In the genomic region with DNA sequence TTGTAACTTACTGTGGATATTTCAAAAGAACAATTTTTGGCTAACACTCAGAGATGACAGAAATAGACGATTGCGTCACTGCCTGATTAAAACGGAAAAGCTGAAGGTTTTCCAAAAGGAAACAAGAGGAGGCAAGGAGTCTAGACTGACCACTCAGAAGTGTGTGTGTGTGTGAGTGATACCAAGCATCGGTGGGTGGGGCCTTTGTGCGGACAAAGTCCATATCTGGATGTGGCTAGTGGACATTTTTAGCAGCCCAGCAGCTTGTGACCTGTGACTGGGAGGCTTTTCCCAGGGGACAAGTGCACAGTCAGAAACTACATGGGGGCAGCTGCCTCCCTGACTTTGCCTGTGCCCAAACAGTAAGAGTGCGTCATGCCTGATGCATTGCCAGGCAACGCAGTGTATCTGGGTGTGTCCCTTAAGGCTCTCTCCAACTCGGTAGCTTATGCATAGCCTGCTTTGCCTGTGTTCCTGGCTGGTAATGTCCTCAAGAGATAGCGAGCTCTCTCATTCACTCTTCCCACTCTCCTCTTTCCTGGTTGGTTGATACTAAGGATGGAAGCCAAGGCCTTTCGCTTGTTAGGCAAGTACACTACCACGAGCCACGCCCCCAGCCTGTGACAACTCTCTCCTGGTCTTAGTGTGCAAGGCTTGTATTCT, we compare ENCODE assay signal across 8 mouse cellular contexts. TPM values are rescaled to one million over a fixed set of nuclear protein-coding genes. Genes with fewer than 3 reads are reported as not detected.
A peak's percentile ranks its signal among the peaks of the same experiment; 100 is the strongest.
DNase-seq lines count a peak whose midpoint lies in the region; TF ChIP-seq lines count a peak whose summit lies in the region.

No protein-coding gene starts in this region.

- H3K27me3 ChIP-seq in small intestine, adult 2 months (ENCODE audit: control insufficient read depth, insufficient read depth, low read length), result no peaks in the 10 kb centered on the region

- DNase-seq in ovary, adult 18-20 months (ENCODE audit: low spot score), result peak; percentile 62
- no peak for DNase-seq in ovary, postnatal 10 days (ENCODE audit: low spot score)
- peak; percentile 48 for DNase-seq in c-Kit-negative CD71-positive TER-119-positive erythroid progenitor cells, embryonic 14.5 days (ENCODE audit: low read depth, low spot score)
- peak; percentile 84 for DNase-seq in gastrocnemius, postnatal 25 days
- DNase-seq in kidney, adult 8-10 months, result peak; percentile 86 to 89
- DNase-seq in lung, adult 18-20 months, result peak; percentile 86 to 90
- DNase-seq in thymus, postnatal 36 days, result no peak

- no peak overlapping the region for H3K4me3 ChIP-seq in small intestine, adult 2 months (ENCODE audit: low read depth, low read length)

- H3K27ac ChIP-seq in small intestine, adult 2 months (ENCODE audit: insufficient read depth, low read depth, low read length), result peak overlapping the region; percentile 77

- 8% methylated on average over 12 of the region's 12 CpGs for WGBS in small intestine, adult 2 months

- peaks cover 20% of the 10 kb centered on the region for H3K4me1 ChIP-seq in small intestine, adult 2 months (ENCODE audit: control insufficient read depth, insufficient read depth, insufficient read length, low read length)

- no peak for TF ChIP-seq CTCF in small intestine, adult 2 months (IDR thresholded peaks at IDR 0.05; ENCODE audit: extremely low read depth, insufficient read length, insufficient replicate concordance, low read depth, low read length)

- no peaks in the 10 kb centered on the region for H3K36me3 ChIP-seq in small intestine, adult 2 months (ENCODE audit: control insufficient read depth, insufficient read depth, low read length)

- no peak for TF ChIP-seq POLR2A in small intestine, adult 2 months (IDR thresholded peaks at IDR 0.05; ENCODE audit: low read depth, low read length)

RNA-seq across cellular contexts. Expression of a gene that starts 44.5 kb away (rescaled TPM):
- total RNA-seq in gastrocnemius, postnatal 25 days (2021), result not detected
- not detected in 2 replicates for polyA plus RNA-seq in small intestine, adult 2 months (2012; rRNA removed)

RNA-seq across cellular contexts. Expression of a gene that starts 44.6 kb away (rescaled TPM):
- not detected for total RNA-seq in gastrocnemius, postnatal 25 days (2021)
- polyA plus RNA-seq in small intestine, adult 2 months (2012; rRNA removed), result 5.6 and 11.1 TPM in 2 replicates

RNA-seq across cellular contexts. Expression of a gene that starts 55.9 kb away (rescaled TPM):
- 100 to 1,000 TPM; 100 to 129 TPM for total RNA-seq in gastrocnemius, postnatal 25 days (2021)
- polyA plus RNA-seq in small intestine, adult 2 months (2012; rRNA removed), result 212 and 749 TPM in 2 replicates

Comparison
In these comparisons a context has a peak if more than half of its experiments do, and no peak if none do; other contexts are left out.
1. DNase-seq: peak in ovary, adult 18-20 months (single experiment), c-Kit-negative CD71-positive TER-119-positive erythroid progenitor cells, embryonic 14.5 days (single experiment), gastrocnemius, postnatal 25 days (single experiment), kidney, adult 8-10 months (2 of 2) and lung, adult 18-20 months (2 of 2); none in ovary, postnatal 10 days (single experiment) and thymus, postnatal 36 days (0 of 2).